Mouse (Mus musculus): Measurements from ENCODE around the gene F7. TPM values are rescaled to one million over a fixed set of nuclear protein-coding genes. Genes with fewer than 3 reads are reported as not detected.
A peak's percentile ranks its signal among the peaks of the same experiment; 100 is the strongest.

F7 gene
- 0.23 TPM in 1 of 2 replicates, not detected in the other for polyA plus RNA-seq (2016; fragmentation: Nextera tagmentation; extraction: Ambion mirVana)

- Histone ChIP-seq H3K4me1 (replicated peaks) (no peaks in the 10 kb centered on the region), H3K4me3 (no peak within 1 kb of the TSS), H3K27me3 (replicated peaks) (no peaks in the 10 kb centered on the region), H3K4me2 (no peak within 1 kb of the TSS), H3K27ac (ENCODE audit: poor library complexity, severe bottlenecking) (no peak within 1 kb of the TSS), H3K9ac (no peak within 1 kb of the TSS), H3K9me3 (replicated peaks) (no peaks in the 10 kb centered on the region), H3K36me3 (no peaks in the 10 kb centered on the region)
- no peak for ATAC-seq (ENCODE audit: insufficient number of reproducible peaks, low FRiP score)
- whole genome bisulfite sequencing, result 64% methylated on average over 10 of the region's 10 CpGs
Measured at GRCm38 (mm10) chr8:13025487-13026224, at the start of gene F7. F7 (plus strand) TSS chr8:13026034.

- Histone ChIP-seq H3K4me2 (no peak overlapping the region), H3K36me3 (peaks cover 6% of the 10 kb centered on the region), H3K4me1 (replicated peaks) (peaks cover 2% of the 10 kb centered on the region; the same call in 1 of the 2 replicates), H3K27ac (ENCODE audit: poor library complexity, severe bottlenecking) (no peak overlapping the region), H3K27me3 (replicated peaks) (peaks cover 6% of the 10 kb centered on the region; the same call in 1 of the 2 replicates), H3K9ac (no peak overlapping the region), H3K4me3 (no peak overlapping the region), H3K9me3 (replicated peaks) (no peaks in the 10 kb centered on the region)
- 83% methylated on average over 11 of the region's 11 CpGs for WGBS
- no peak for ATAC-seq (ENCODE audit: insufficient number of reproducible peaks, low FRiP score)
Measured at GRCm38 (mm10) chr8:12976290-12976689, 49.5 kb upstream of the F7 start.

- Histone ChIP-seq H3K4me3 (no peak overlapping the region), H3K27ac (ENCODE audit: poor library complexity, severe bottlenecking) (no peak overlapping the region), H3K4me2 (no peak overlapping the region), H3K4me1 (replicated peaks) (peaks cover 2% of the 10 kb centered on the region; the same call in 1 of the 2 replicates), H3K36me3 (peaks cover 6% of the 10 kb centered on the region), H3K27me3 (replicated peaks) (peaks cover 6% of the 10 kb centered on the region; the same call in 1 of the 2 replicates), H3K9ac (no peak overlapping the region), H3K9me3 (replicated peaks) (no peaks in the 10 kb centered on the region)
- ATAC-seq (ENCODE audit: insufficient number of reproducible peaks, low FRiP score), result no peak
- WGBS, result 36% methylated on average over 5 of the region's 5 CpGs
Measured at GRCm38 (mm10) chr8:12976723-12977122, 49.1 kb upstream of the F7 start.

GRCm38 (mm10) chr8:12977325-12977724 lies 48.5 kb upstream of the F7 start:
- H3K4me3 ChIP-seq, result no peak overlapping the region
- ATAC-seq (ENCODE audit: insufficient number of reproducible peaks, low FRiP score), result no peak
- H3K9me3 ChIP-seq (replicated peaks), result peaks cover 2% of the 10 kb centered on the region; the same call in 1 of the 2 replicates
- H3K27ac ChIP-seq (ENCODE audit: poor library complexity, severe bottlenecking), result no peak overlapping the region
- WGBS, result 46% methylated on average over 12 of the region's 12 CpGs
- H3K4me1 ChIP-seq (replicated peaks), result peaks cover 2% of the 10 kb centered on the region; the same call in 1 of the 2 replicates
- peaks cover 6% of the 10 kb centered on the region for H3K36me3 ChIP-seq
- peaks cover 6% of the 10 kb centered on the region; the same call in 1 of the 2 replicates for H3K27me3 ChIP-seq (replicated peaks)
- H3K9ac ChIP-seq, result no peak overlapping the region
- H3K4me2 ChIP-seq, result no peak overlapping the region

GRCm38 (mm10) chr8:12978308-12978707 lies 47.5 kb upstream of the F7 start:
- Histone ChIP-seq H3K27ac (ENCODE audit: poor library complexity, severe bottlenecking) (no peak overlapping the region), H3K27me3 (replicated peaks) (peaks cover 6% of the 10 kb centered on the region; the same call in 1 of the 2 replicates), H3K9me3 (replicated peaks) (peaks cover 5% of the 10 kb centered on the region; the same call in 1 of the 2 replicates), H3K4me3 (no peak overlapping the region), H3K4me2 (no peak overlapping the region), H3K4me1 (replicated peaks) (peaks cover 2% of the 10 kb centered on the region; the same call in 1 of the 2 replicates), H3K9ac (no peak overlapping the region), H3K36me3 (peaks cover 6% of the 10 kb centered on the region)
- ATAC-seq (ENCODE audit: insufficient number of reproducible peaks, low FRiP score), result no peak
- 43% methylated on average over 2 of the region's 2 CpGs for WGBS

- H3K27ac ChIP-seq (ENCODE audit: poor library complexity, severe bottlenecking), result no peak overlapping the region
- peaks cover 5% of the 10 kb centered on the region; the same call in 1 of the 2 replicates for H3K9me3 ChIP-seq (replicated peaks)
- peaks cover 6% of the 10 kb centered on the region for H3K36me3 ChIP-seq
- H3K4me1 ChIP-seq (replicated peaks), result peaks cover 2% of the 10 kb centered on the region; the same call in 1 of the 2 replicates
- H3K4me3 ChIP-seq, result no peak overlapping the region
- no peak overlapping the region for H3K4me2 ChIP-seq
- H3K27me3 ChIP-seq (replicated peaks), result peaks cover 6% of the 10 kb centered on the region; the same call in 1 of the 2 replicates
- peak; percentile 71; the same call in 1 of the 2 replicates for ATAC-seq (ENCODE audit: insufficient number of reproducible peaks, low FRiP score)
- 22% methylated on average over 5 of the region's 5 CpGs for WGBS
- H3K9ac ChIP-seq, result no peak overlapping the region
Measured at GRCm38 (mm10) chr8:12978726-12979125, 47.1 kb upstream of the F7 start.

GRCm38 (mm10) chr8:12983681-12984467 lies 42.0 kb upstream of the F7 start:
- 77% methylated on average over 18 of the region's 18 CpGs for WGBS
- Histone ChIP-seq H3K9ac (no peak overlapping the region), H3K9me3 (replicated peaks) (peaks cover 5% of the 10 kb centered on the region; the same call in 1 of the 2 replicates), H3K27me3 (replicated peaks) (no peaks in the 10 kb centered on the region), H3K4me3 (no peak overlapping the region), H3K4me1 (replicated peaks) (peaks cover 9% of the 10 kb centered on the region), H3K36me3 (no peaks in the 10 kb centered on the region), H3K4me2 (no peak overlapping the region), H3K27ac (ENCODE audit: poor library complexity, severe bottlenecking) (no peak overlapping the region)
- ATAC-seq (ENCODE audit: insufficient number of reproducible peaks, low FRiP score), result no peak

- Histone ChIP-seq H3K9ac (no peak overlapping the region), H3K4me3 (no peak overlapping the region), H3K9me3 (replicated peaks) (peaks cover 5% of the 10 kb centered on the region; the same call in 1 of the 2 replicates), H3K36me3 (no peaks in the 10 kb centered on the region), H3K27me3 (replicated peaks) (no peaks in the 10 kb centered on the region), H3K27ac (ENCODE audit: poor library complexity, severe bottlenecking) (no peak overlapping the region), H3K4me1 (replicated peaks) (peaks cover 9% of the 10 kb centered on the region), H3K4me2 (no peak overlapping the region)
- ATAC-seq (ENCODE audit: insufficient number of reproducible peaks, low FRiP score), result no peak
- 81% methylated on average over 17 of the region's 17 CpGs for WGBS
Measured at GRCm38 (mm10) chr8:12984601-12985243, 41.1 kb upstream of the F7 start.

DNA sequence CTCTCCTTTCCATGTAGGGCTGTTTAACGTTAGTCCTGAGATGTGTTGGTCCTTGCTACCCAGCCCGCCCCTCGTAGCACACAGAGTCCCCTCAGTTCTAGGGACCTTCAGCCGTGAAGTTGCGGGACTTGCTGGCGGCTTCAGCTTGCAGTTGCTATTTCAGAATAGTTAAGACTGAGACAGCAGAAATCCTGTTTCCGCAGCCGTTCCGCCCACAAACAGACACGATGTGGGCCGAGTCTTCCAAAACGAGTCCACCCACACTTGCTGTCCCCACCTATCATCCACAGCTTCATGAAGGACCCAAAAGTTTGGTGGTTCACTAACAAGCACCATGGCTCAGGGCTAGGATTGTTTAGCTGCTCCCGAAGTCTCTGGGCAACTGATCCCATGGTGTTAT lies 40.6 kb upstream of the F7 start:
- no peak overlapping the region for H3K27ac ChIP-seq (ENCODE audit: poor library complexity, severe bottlenecking)
- ATAC-seq (ENCODE audit: insufficient number of reproducible peaks, low FRiP score), result no peak
- no peaks in the 10 kb centered on the region for H3K36me3 ChIP-seq
- H3K4me2 ChIP-seq, result no peak overlapping the region
- H3K27me3 ChIP-seq (replicated peaks), result no peaks in the 10 kb centered on the region
- H3K4me1 ChIP-seq (replicated peaks), result peaks cover 9% of the 10 kb centered on the region
- no peak overlapping the region for H3K9ac ChIP-seq
- 82% methylated on average over 13 of the region's 13 CpGs for WGBS
- peaks cover 5% of the 10 kb centered on the region; the same call in 1 of the 2 replicates for H3K9me3 ChIP-seq (replicated peaks)
- H3K4me3 ChIP-seq, result no peak overlapping the region

- Histone ChIP-seq H3K9ac (0 out of 2 replicates have a peak overlapping the region, but pooled peaks have one; percentile 32), H3K4me3 (no peak overlapping the region), H3K4me2 (no peak overlapping the region), H3K27ac (ENCODE audit: poor library complexity, severe bottlenecking) (no peak overlapping the region), H3K27me3 (replicated peaks) (no peaks in the 10 kb centered on the region), H3K36me3 (no peaks in the 10 kb centered on the region), H3K4me1 (replicated peaks) (peaks cover 13% of the 10 kb centered on the region), H3K9me3 (replicated peaks) (peaks cover under 1% of the 10 kb centered on the region; the same call in 1 of the 2 replicates)
- ATAC-seq (ENCODE audit: insufficient number of reproducible peaks, low FRiP score), result no peak
- 53% methylated on average over 8 of the region's 8 CpGs for WGBS
Measured at GRCm38 (mm10) chr8:12987571-12987970, 38.3 kb upstream of the F7 start.
